Mouse (Mus musculus): ENCODE data around the gene Gm30302. TPM values are rescaled to one million over a fixed set of nuclear protein-coding genes. Genes with fewer than 3 reads are reported as not detected.

Gm30302 gene
- total RNA-seq, 2 experiments from 2014 or later, result not detected

DNA sequence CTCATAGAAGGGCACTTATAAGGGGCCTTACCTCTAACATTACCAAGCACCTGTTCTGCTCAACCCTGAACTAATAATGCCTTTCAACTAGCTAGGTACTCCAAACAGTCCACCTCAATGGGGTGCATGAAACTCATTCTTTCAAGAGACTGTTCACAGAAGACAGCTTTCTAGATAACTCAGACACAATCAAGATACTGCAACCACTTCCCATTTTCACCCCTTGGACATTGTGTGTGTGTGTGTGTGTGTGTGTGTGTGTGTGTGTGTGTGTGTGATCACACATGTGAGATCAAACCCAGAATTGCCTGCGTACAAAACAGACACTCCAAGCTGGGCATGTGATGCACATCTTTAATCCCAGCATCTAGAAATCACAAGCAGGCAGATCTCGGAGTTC, 60.8 kb downstream of the Gm30302 start:
- DNase-seq (ENCODE audit: low spot score in 2 of 2), result no peak

- no peak for DNase-seq (ENCODE audit: low spot score in 2 of 2)
Observed at GRCm38 (mm10) chr13:49736430-49736829, 62.4 kb downstream of the Gm30302 start.

Other genes starting within 250 kb of the Gm30302 start
- gene Omd, start 216.5 kb downstream of the Gm30302 start, total RNA-seq (2021), result under 1 TPM; 0.66 to 0.85 TPM
- gene Ogn, start 191.0 kb downstream of the Gm30302 start, total RNA-seq (2021), result 1 to 10 TPM; 4.2 to 4.5 TPM
- gene Cenpp, start 146.2 kb downstream of the Gm30302 start, total RNA-seq (2021), result 1 to 10 TPM; 1.3 to 1.8 TPM
- gene Nol8, start 145.9 kb downstream of the Gm30302 start, total RNA-seq (2021), result 10 to 100 TPM; 23.5 to 30.2 TPM
- gene Iars, start 116.9 kb downstream of the Gm30302 start, total RNA-seq (2021), result 10 to 100 TPM; 64.7 to 73.0 TPM